ENCODE assay signal across 8 mouse cellular contexts in genomic region chr7:57591249-57591577, GRCm38 (mm10).
A peak's percentile ranks its signal among the peaks of the same experiment; 100 is the strongest.
DNase-seq lines count a peak whose midpoint lies in the region; ATAC-seq and TF ChIP-seq lines count a peak whose summit lies in the region.

No protein-coding gene starts in this region.

- no peaks in the 10 kb centered on the region for H3K36me3 ChIP-seq in ES-Bruce4 (ENCODE audit: control insufficient read depth, insufficient read depth, low read length, poor library complexity, severe bottlenecking)
- no peaks in the 10 kb centered on the region for H3K36me3 ChIP-seq in liver, embryonic 14.5 days (replicated peaks; ENCODE audit: control insufficient read depth, insufficient read depth, low read depth)
- no peaks in the 10 kb centered on the region for H3K36me3 ChIP-seq in thymus, adult 2 months (ENCODE audit: control insufficient read depth, insufficient read depth, low read length)

- H3K27me3 ChIP-seq in ES-Bruce4 (ENCODE audit: control insufficient read depth, insufficient read depth, low read length, poor library complexity, severe bottlenecking): no peaks in the 10 kb centered on the region
- H3K27me3 ChIP-seq in liver, embryonic 14.5 days (ENCODE audit: control insufficient read depth, insufficient read depth, low read length): peaks cover 28% of the 10 kb centered on the region
- peaks cover 2% of the 10 kb centered on the region; the same call in 1 of the 2 replicates for H3K27me3 ChIP-seq in thymus, adult 2 months (ENCODE audit: control insufficient read depth, insufficient read depth, low read length)

- peak overlapping the region; percentile 65 for H3K9ac ChIP-seq in ES-Bruce4 (ENCODE audit: low read depth, poor library complexity, severe bottlenecking)
- H3K9ac ChIP-seq in liver, embryonic 14.5 days (replicated peaks): no peak overlapping the region

- under 1% methylated on average over 27 of the region's 34 CpGs for WGBS in liver, embryonic 14.5 days (ENCODE audit: insufficient replicate concordance)
- 3% methylated on average over 34 of the region's 34 CpGs for WGBS in thymus, adult 2 months

- peaks cover 2% of the 10 kb centered on the region for H3K4me1 ChIP-seq in ES-Bruce4 (ENCODE audit: control insufficient read depth, insufficient read depth, low read length)
- H3K4me1 ChIP-seq in liver, embryonic 14.5 days (replicated peaks; ENCODE audit: control insufficient read depth in 2 of 2, insufficient read depth in 2 of 2, low read length in 1 of 2): no peaks in the 10 kb centered on the region; a peak in 1 of 4 replicates
- no peaks in the 10 kb centered on the region for H3K4me1 ChIP-seq in thymus, adult 2 months (replicated peaks; ENCODE audit: control insufficient read depth, insufficient read depth, low read length)

- ATAC-seq in liver, embryonic 14.5 days (ENCODE audit: insufficient read depth): no peak

- H3K27ac ChIP-seq in ES-Bruce4 (ENCODE audit: insufficient read depth, low read length): no peak overlapping the region
- no peak overlapping the region for H3K27ac ChIP-seq in liver, embryonic 14.5 days
- H3K27ac ChIP-seq in thymus, adult 2 months (ENCODE audit: control insufficient read depth, insufficient read depth, low read length): no peak overlapping the region

- TF ChIP-seq POLR2A in ES-Bruce4 (IDR thresholded peaks at IDR 0.05; ENCODE audit: insufficient read depth, low read length): no peak
- no peak for TF ChIP-seq POLR2A in thymus, adult 2 months (IDR thresholded peaks at IDR 0.05; ENCODE audit: control insufficient read depth, extremely low read depth, insufficient read depth, low read length, poor library complexity)

- DNase-seq in heart, adult 11 months: peak; percentile 27
- DNase-seq in heart, postnatal 36 days: no peak
- peak; percentile 12 for DNase-seq in forelimb bud, embryonic 11.5 days (ENCODE audit: low read depth, low spot score)
- no peak for DNase-seq in liver, embryonic 14.5 days (ENCODE audit: low read depth in 3 of 3, low spot score in 3 of 3)
- no peak for DNase-seq in T-cell, adult 2 months (ENCODE audit: low spot score)
- no peak for DNase-seq in thymus, adult 2 months
- no peak for DNase-seq in embryo, embryonic 9.5 days (ENCODE audit: extremely low spot score)

- H3K4me2 ChIP-seq in liver, embryonic 14.5 days (ENCODE audit: low read depth): peak overlapping the region; percentile 64

- intact Hi-C loops in heart, postnatal 36 days (cut with DNase I): no loop called here

- no peaks in the 10 kb centered on the region for H3K9me3 ChIP-seq in ES-Bruce4 (replicated peaks; ENCODE audit: control insufficient read depth, insufficient read depth, low read length, poor library complexity, severe bottlenecking)
- H3K9me3 ChIP-seq in liver, embryonic 14.5 days (ENCODE audit: control insufficient read depth, low read length): no peaks in the 10 kb centered on the region

- no peak for TF ChIP-seq CTCF in ES-Bruce4 (IDR thresholded peaks at IDR 0.05; ENCODE audit: low read depth, low read length)
- no peak for TF ChIP-seq CTCF in liver, embryonic 14.5 days (IDR thresholded peaks at IDR 0.05; ENCODE audit: low read depth)
- TF ChIP-seq CTCF in thymus, adult 2 months (IDR thresholded peaks at IDR 0.05; ENCODE audit: borderline replicate concordance, control insufficient read depth, extremely low read depth, insufficient read depth, low read length, poor library complexity): no peak

- H3K4me3 ChIP-seq in ES-Bruce4 (ENCODE audit: low read depth, low read length): peak overlapping the region; percentile 87
- H3K4me3 ChIP-seq in liver, embryonic 14.5 days (ENCODE audit: insufficient read depth in 1 of 2, low read depth in 2 of 2, low read length in 2 of 2): peak overlapping the region; percentile 38 to 43
- H3K4me3 ChIP-seq in thymus, adult 2 months (ENCODE audit: control insufficient read depth, insufficient read depth, low read length): no peak overlapping the region

- TF ChIP-seq EP300 in ES-Bruce4 (IDR thresholded peaks at IDR 0.05; ENCODE audit: insufficient read depth, low read depth, low read length): no peak
- no peak for TF ChIP-seq EP300 in liver, embryonic 14.5 days (IDR thresholded peaks at IDR 0.05; ENCODE audit: low read depth)

Comparison
In these comparisons a context has a peak if more than half of its experiments do, and no peak if none do; other contexts are left out.
1. DNase-seq: peak in heart, adult 11 months (single experiment) and forelimb bud, embryonic 11.5 days (single experiment); none in heart, postnatal 36 days (0 of 2), liver, embryonic 14.5 days (0 of 3), T-cell, adult 2 months (single experiment), thymus, adult 2 months (single experiment) and embryo, embryonic 9.5 days (single experiment).